Mouse (Mus musculus) liver, embryonic 14 days (tissue): ENCODE results near the gene Fam98b. TPM values are rescaled to one million over a fixed set of nuclear protein-coding genes. Genes with fewer than 3 reads are reported as not detected.

Source experiments
- polyA plus RNA-seq: library from polyadenylated mRNA; depleted of rRNA; stranded (reverse); fragments of >200 nt; gene quantifications from 2 replicates; pipeline ENCODE4 v1.2.3, GENCODE M21; 2012; rRNA removed

Fam98b gene
- polyA plus RNA-seq = 12.2 and 13.3 TPM in 2 replicates

DNA sequence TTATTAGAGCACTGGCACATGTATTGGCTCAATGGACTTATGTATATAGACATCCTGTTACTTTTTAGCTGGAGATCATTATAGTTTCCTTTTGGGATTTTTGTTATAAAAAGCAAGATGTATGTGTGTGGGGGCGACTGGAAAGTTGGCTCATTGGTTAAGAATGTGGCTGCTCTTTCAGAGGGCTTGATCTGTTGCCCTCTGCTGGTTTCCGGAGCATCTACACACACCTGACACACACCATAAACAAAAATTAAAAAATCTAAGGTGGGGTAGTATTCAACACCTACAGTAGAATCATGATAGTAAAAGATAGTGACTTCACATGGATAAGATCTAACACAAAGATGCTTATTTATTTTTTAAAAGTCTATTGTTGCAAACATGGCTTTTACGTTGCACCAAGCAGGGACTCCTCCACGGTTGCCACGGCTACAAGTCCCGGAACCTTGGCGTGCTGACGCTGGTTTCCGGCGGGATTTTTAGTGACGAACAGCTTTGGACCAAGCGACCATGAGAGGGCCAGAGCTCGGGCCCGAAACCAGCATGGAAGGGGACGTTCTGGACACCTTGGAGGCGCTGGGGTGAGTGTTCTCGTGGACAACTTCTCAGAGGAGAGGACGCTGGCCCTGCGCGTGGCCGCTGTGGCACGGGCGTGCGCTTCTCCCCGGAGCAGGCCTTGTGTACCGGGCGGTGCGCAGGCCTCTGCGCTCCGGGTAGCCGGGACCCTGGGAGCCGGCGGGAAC lies at the start of gene Fam98b:
TSS of gene Fam98b (plus strand) at position 485 of the 746 bp plus-strand sequence.

Other genes starting within 250 kb of the Fam98b start
- gene Spred1, start 128.4 kb upstream of the Fam98b start, polyA plus RNA-seq = 2.7 and 2.9 TPM in 2 replicates
- 0.43 and 0.51 TPM in 2 replicates for gene Rasgrp1, start 93.3 kb downstream of the Fam98b start, polyA plus RNA-seq